Mouse (Mus musculus) kidney, adult 2 months (tissue): ENCODE data around the gene Gemin6.
"Not testable (repeated sequence)": the region's sequence is repeated elsewhere in the genome, so short reads cannot be mapped to it uniquely, and the experiment has no call there.

Experiments
- CTCF ChIP-seq: fragments of 200-500 bp; conservative IDR thresholded peaks from 2 replicates; pipeline ENCODE4 v1.5.1; 2011; ENCODE audit warnings: low read depth, mild to moderate bottlenecking, control low read depth, low read length, moderate library complexity, mixed read lengths; ENCODE audit not compliant: insufficient read depth, insufficient read length
- POLR2A ChIP-seq: fragments of 200-500 bp; IDR thresholded peaks from one replicate; pipeline ENCODE4 v1.6.1; 2011; ENCODE audit warnings: low read depth, low read length, control low read depth

DNA sequence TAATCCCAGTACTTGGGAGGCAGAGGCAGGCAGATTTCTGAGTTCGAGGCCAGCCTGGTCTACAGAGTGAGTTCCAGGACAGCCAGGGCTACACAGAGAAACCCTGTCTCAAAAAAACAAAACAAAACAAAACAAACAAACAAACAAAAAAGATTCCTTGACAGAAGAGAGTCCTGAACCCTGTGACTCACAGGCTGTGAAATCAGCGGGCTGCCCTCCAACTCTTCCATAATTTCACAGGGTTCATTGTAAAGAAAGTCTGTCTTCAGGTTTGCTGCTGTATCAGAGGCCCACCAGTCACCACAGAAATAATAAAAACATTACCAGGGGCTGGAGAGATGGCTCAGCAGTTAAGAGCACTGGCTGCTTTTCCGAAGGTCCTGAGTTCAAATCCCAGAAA lies 45.4 kb upstream of the Gemin6 start:
- TF ChIP-seq POLR2A, CTCF: not testable (repeated sequence)
